Comparison of ENCODE assay signal across 8 mouse cellular contexts in genomic region chr11:96318368-96319070, GRCm38 (mm10). TPM values are rescaled to one million over a fixed set of nuclear protein-coding genes. Genes with fewer than 3 reads are reported as not detected.
DNase-seq lines count a peak whose midpoint lies in the region; ATAC-seq and TF ChIP-seq lines count a peak whose summit lies in the region.

No protein-coding gene starts in this region.

- TF ChIP-seq POLR2A in spleen, adult 2 months (IDR thresholded peaks at IDR 0.05; ENCODE audit: low read depth, low read length): peak; percentile 15; the same call in 1 of the 2 replicates

- H3K4me3 ChIP-seq in spleen, adult 2 months (ENCODE audit: extremely low read depth, insufficient read depth, insufficient read length): peak overlapping the region; percentile 63
- peak overlapping the region; percentile 24 for H3K4me3 ChIP-seq in forebrain, embryonic 11.5 days (ENCODE audit: low read depth, low read length)
- peak overlapping the region; percentile 47 for H3K4me3 ChIP-seq in hindbrain, embryonic 15.5 days
- H3K4me3 ChIP-seq in liver, embryonic 11.5 days (ENCODE audit: low read depth, low read length): peak overlapping the region; percentile 51
- no peak overlapping the region for H3K4me3 ChIP-seq in midbrain, postnatal 0 days (ENCODE audit: low read depth, low read length)

- no peak for ATAC-seq in forebrain, embryonic 11.5 days (replicated peaks; ENCODE audit: low FRiP score)
- peak; percentile 71 for ATAC-seq in hindbrain, embryonic 15.5 days (ENCODE audit: low FRiP score, low read depth)
- peak; percentile 31; the same call in 1 of the 2 replicates for ATAC-seq in liver, embryonic 11.5 days (replicated peaks; ENCODE audit: low FRiP score)
- no peak for ATAC-seq in midbrain, postnatal 0 days (ENCODE audit: low FRiP score)

- peaks cover 8% of the 10 kb centered on the region for H3K4me1 ChIP-seq in spleen, adult 2 months (ENCODE audit: control insufficient read depth, insufficient read depth, insufficient read length)
- H3K4me1 ChIP-seq in forebrain, embryonic 11.5 days (replicated peaks; ENCODE audit: control insufficient read depth, insufficient read depth, low read length): peaks cover 5% of the 10 kb centered on the region
- no peaks in the 10 kb centered on the region; the same call in 1 of the 2 replicates for H3K4me1 ChIP-seq in hindbrain, embryonic 15.5 days (replicated peaks)
- H3K4me1 ChIP-seq in liver, embryonic 11.5 days (replicated peaks; ENCODE audit: control insufficient read depth, insufficient read depth, low read length): peaks cover 8% of the 10 kb centered on the region; the same call in 1 of the 2 replicates
- H3K4me1 ChIP-seq in midbrain, postnatal 0 days (ENCODE audit: insufficient read depth, low read length): no peaks in the 10 kb centered on the region

- H3K27ac ChIP-seq in spleen, adult 2 months (ENCODE audit: insufficient read depth, low read length): peak overlapping the region; percentile 74
- no peak overlapping the region for H3K27ac ChIP-seq in forebrain, embryonic 11.5 days (ENCODE audit: low read depth, low read length)
- H3K27ac ChIP-seq in hindbrain, embryonic 15.5 days (replicated peaks): peak overlapping the region; percentile 96
- peak overlapping the region; percentile 83 for H3K27ac ChIP-seq in liver, embryonic 11.5 days (ENCODE audit: low read depth, low read length)
- no peak overlapping the region for H3K27ac ChIP-seq in midbrain, postnatal 0 days (ENCODE audit: low read depth, low read length)

- H3K9me3 ChIP-seq in forebrain, embryonic 11.5 days (ENCODE audit: control insufficient read depth, low read length): no peaks in the 10 kb centered on the region
- H3K9me3 ChIP-seq in hindbrain, embryonic 15.5 days: no peaks in the 10 kb centered on the region
- no peaks in the 10 kb centered on the region for H3K9me3 ChIP-seq in liver, embryonic 11.5 days (ENCODE audit: control insufficient read depth, low read length)
- H3K9me3 ChIP-seq in midbrain, postnatal 0 days (ENCODE audit: low read length): no peaks in the 10 kb centered on the region

- WGBS in spleen, adult 2 months: under 1% methylated on average over 45 of the region's 45 CpGs
- under 1% methylated on average over 35 of the region's 45 CpGs for WGBS in forebrain, embryonic 11.5 days
- WGBS in hindbrain, embryonic 15.5 days: under 1% methylated on average over 28 of the region's 45 CpGs
- under 1% methylated on average over 36 of the region's 45 CpGs for WGBS in liver, embryonic 11.5 days
- under 1% methylated on average over 45 of the region's 45 CpGs for WGBS in midbrain, postnatal 0 days

- no peak for TF ChIP-seq CTCF in spleen, adult 2 months (IDR thresholded peaks at IDR 0.05; ENCODE audit: extremely low read depth, insufficient read depth, insufficient read length, insufficient replicate concordance)
- no peak for TF ChIP-seq CTCF in midbrain, postnatal 0 days (IDR thresholded peaks at IDR 0.05)

- H3K9ac ChIP-seq in forebrain, embryonic 11.5 days (ENCODE audit: low read length): no peak overlapping the region
- H3K9ac ChIP-seq in hindbrain, embryonic 15.5 days: peak overlapping the region; percentile 65
- peak overlapping the region; percentile 67 for H3K9ac ChIP-seq in liver, embryonic 11.5 days (ENCODE audit: low read depth, low read length)
- H3K9ac ChIP-seq in midbrain, postnatal 0 days (replicated peaks; ENCODE audit: low read length, poor library complexity, severe bottlenecking): no peak overlapping the region

- peak overlapping the region; percentile 44; the same call in 1 of the 2 replicates for H3K4me2 ChIP-seq in forebrain, embryonic 11.5 days (ENCODE audit: low read depth, low read length, severe bottlenecking)
- peak overlapping the region; percentile 59 for H3K4me2 ChIP-seq in hindbrain, embryonic 15.5 days
- H3K4me2 ChIP-seq in liver, embryonic 11.5 days: peak overlapping the region; percentile 69
- H3K4me2 ChIP-seq in midbrain, postnatal 0 days (ENCODE audit: low read depth, low read length, poor library complexity, severe bottlenecking): peak overlapping the region; percentile 24

- peaks cover 13% of the 10 kb centered on the region for H3K27me3 ChIP-seq in spleen, adult 2 months (ENCODE audit: control insufficient read depth, insufficient read depth, low read length)
- H3K27me3 ChIP-seq in forebrain, embryonic 11.5 days (ENCODE audit: control insufficient read depth, insufficient read depth, low read length): peaks cover 100% of the 10 kb centered on the region
- peaks cover 56% of the 10 kb centered on the region for H3K27me3 ChIP-seq in hindbrain, embryonic 15.5 days
- H3K27me3 ChIP-seq in liver, embryonic 11.5 days (replicated peaks; ENCODE audit: control insufficient read depth, insufficient read depth, low read length): peaks cover 98% of the 10 kb centered on the region
- peaks cover 92% of the 10 kb centered on the region for H3K27me3 ChIP-seq in midbrain, postnatal 0 days (ENCODE audit: insufficient read depth, low read length)

- no peaks in the 10 kb centered on the region for H3K36me3 ChIP-seq in spleen, adult 2 months (ENCODE audit: control insufficient read depth, insufficient read depth, low read length)
- no peaks in the 10 kb centered on the region for H3K36me3 ChIP-seq in forebrain, embryonic 11.5 days (ENCODE audit: control insufficient read depth, insufficient read depth, low read length)
- H3K36me3 ChIP-seq in hindbrain, embryonic 15.5 days: no peaks in the 10 kb centered on the region
- H3K36me3 ChIP-seq in liver, embryonic 11.5 days (ENCODE audit: control insufficient read depth, insufficient read depth, low read length): no peaks in the 10 kb centered on the region
- no peaks in the 10 kb centered on the region for H3K36me3 ChIP-seq in midbrain, postnatal 0 days (ENCODE audit: insufficient read depth, low read length)

- peak; percentile 30 to 68 for DNase-seq in spleen, adult 2 months (ENCODE audit: low read depth in 1 of 2, low spot score in 2 of 2)
- no peak for DNase-seq in spleen, postnatal 4 days (ENCODE audit: low spot score in 2 of 2)
- no peak for DNase-seq in forebrain, embryonic 11.5 days (ENCODE audit: low spot score)
- DNase-seq in liver, embryonic 11.5 days (ENCODE audit: low spot score): no peak
- DNase-seq in midbrain, postnatal 0 days (ENCODE audit: low spot score): peak; percentile 81
- DNase-seq in left cerebral cortex, adult 11 months (ENCODE audit: low spot score): no peak
- no peak for DNase-seq in frontal cortex, postnatal 10 days (ENCODE audit: low spot score in 2 of 2)

RNA-seq across cellular contexts. Expression of gene Hoxb4, which starts 0.5 kb away (rescaled TPM):
- polyA plus RNA-seq in spleen, adult 2 months (2012; rRNA removed): 2.6 and 3.3 TPM in 2 replicates
- not detected in 2 replicates for polyA plus RNA-seq in forebrain, embryonic 11.5 days (2014; fragmentation: Nextera tagmentation; extraction: Ambion mirVana)
- 3.5 and 3.8 TPM in 2 replicates for polyA plus RNA-seq in hindbrain, embryonic 15.5 days (2015; fragmentation: Nextera tagmentation; extraction: Ambion mirVana)
- polyA plus RNA-seq in liver, embryonic 11.5 days (2014; fragmentation: Nextera tagmentation; extraction: Ambion mirVana): 0.71 and 1.1 TPM in 2 replicates
- total RNA-seq in midbrain, postnatal 0 days (2014; rRNA removed): 0.09 and 0.66 TPM in 2 replicates
- polyA plus RNA-seq in midbrain, postnatal 0 days (2015; fragmentation: Nextera tagmentation; extraction: Ambion mirVana): not detected in 2 replicates

RNA-seq across cellular contexts. Expression of gene Hoxb3, which starts 4.6 kb away (rescaled TPM):
- 2.0 and 2.6 TPM in 2 replicates for polyA plus RNA-seq in spleen, adult 2 months (2012; rRNA removed)
- not detected in 2 replicates for polyA plus RNA-seq in forebrain, embryonic 11.5 days (2014; fragmentation: Nextera tagmentation; extraction: Ambion mirVana)
- polyA plus RNA-seq in hindbrain, embryonic 15.5 days (2015; fragmentation: Nextera tagmentation; extraction: Ambion mirVana): 12.8 and 13.2 TPM in 2 replicates
- 0.97 and 1.3 TPM in 2 replicates for polyA plus RNA-seq in liver, embryonic 11.5 days (2014; fragmentation: Nextera tagmentation; extraction: Ambion mirVana)
- 0.94 and 9.2 TPM in 2 replicates for total RNA-seq in midbrain, postnatal 0 days (2014; rRNA removed)
- not detected in 2 replicates for polyA plus RNA-seq in midbrain, postnatal 0 days (2015; fragmentation: Nextera tagmentation; extraction: Ambion mirVana)

RNA-seq across cellular contexts. Expression of gene Hoxb5, which starts 15.4 kb away (rescaled TPM):
- 0.37 and 0.40 TPM in 2 replicates for polyA plus RNA-seq in spleen, adult 2 months (2012; rRNA removed)
- 0.21 TPM in 1 of 2 replicates, not detected in the other for polyA plus RNA-seq in forebrain, embryonic 11.5 days (2014; fragmentation: Nextera tagmentation; extraction: Ambion mirVana)
- 115 and 140 TPM in 2 replicates for polyA plus RNA-seq in hindbrain, embryonic 15.5 days (2015; fragmentation: Nextera tagmentation; extraction: Ambion mirVana)
- 3.7 and 4.5 TPM in 2 replicates for polyA plus RNA-seq in liver, embryonic 11.5 days (2014; fragmentation: Nextera tagmentation; extraction: Ambion mirVana)
- 1.5 TPM in 1 of 2 replicates, not detected in the other for total RNA-seq in midbrain, postnatal 0 days (2014; rRNA removed)
- not detected in 2 replicates for polyA plus RNA-seq in midbrain, postnatal 0 days (2015; fragmentation: Nextera tagmentation; extraction: Ambion mirVana)

RNA-seq across cellular contexts. Expression of gene Hoxb6, which starts 26.2 kb away (rescaled TPM):
- 1.2 and 1.3 TPM in 2 replicates for polyA plus RNA-seq in spleen, adult 2 months (2012; rRNA removed)
- polyA plus RNA-seq in forebrain, embryonic 11.5 days (2014; fragmentation: Nextera tagmentation; extraction: Ambion mirVana): not detected in 2 replicates
- 52.1 and 66.7 TPM in 2 replicates for polyA plus RNA-seq in hindbrain, embryonic 15.5 days (2015; fragmentation: Nextera tagmentation; extraction: Ambion mirVana)
- polyA plus RNA-seq in liver, embryonic 11.5 days (2014; fragmentation: Nextera tagmentation; extraction: Ambion mirVana): 1.9 and 2.4 TPM in 2 replicates
- total RNA-seq in midbrain, postnatal 0 days (2014; rRNA removed): 0.22 TPM in 1 of 2 replicates, not detected in the other
- not detected in 2 replicates for polyA plus RNA-seq in midbrain, postnatal 0 days (2015; fragmentation: Nextera tagmentation; extraction: Ambion mirVana)

RNA-seq across cellular contexts. Expression of gene Hoxb2, which starts 31.8 kb away (rescaled TPM):
- 1.9 and 2.4 TPM in 2 replicates for polyA plus RNA-seq in spleen, adult 2 months (2012; rRNA removed)
- 0.12 TPM in 1 of 2 replicates, not detected in the other for polyA plus RNA-seq in forebrain, embryonic 11.5 days (2014; fragmentation: Nextera tagmentation; extraction: Ambion mirVana)
- polyA plus RNA-seq in hindbrain, embryonic 15.5 days (2015; fragmentation: Nextera tagmentation; extraction: Ambion mirVana): 26.8 and 32.9 TPM in 2 replicates
- polyA plus RNA-seq in liver, embryonic 11.5 days (2014; fragmentation: Nextera tagmentation; extraction: Ambion mirVana): 11.2 and 11.3 TPM in 2 replicates
- 0.52 and 1.2 TPM in 2 replicates for total RNA-seq in midbrain, postnatal 0 days (2014; rRNA removed)
- polyA plus RNA-seq in midbrain, postnatal 0 days (2015; fragmentation: Nextera tagmentation; extraction: Ambion mirVana): not detected in 2 replicates

Comparison
In these comparisons a context has a peak if more than half of its experiments do, and no peak if none do; other contexts are left out.
1. DNase-seq: peak in spleen, adult 2 months (2 of 2) and midbrain, postnatal 0 days (single experiment); none in spleen, postnatal 4 days (0 of 2), forebrain, embryonic 11.5 days (single experiment), liver, embryonic 11.5 days (single experiment), left cerebral cortex, adult 11 months (single experiment) and frontal cortex, postnatal 10 days (0 of 2).
2. H3K27ac ChIP-seq: peak in spleen, adult 2 months (single experiment), hindbrain, embryonic 15.5 days (single experiment) and liver, embryonic 11.5 days (single experiment); none in forebrain, embryonic 11.5 days (single experiment) and midbrain, postnatal 0 days (single experiment).
3. ATAC-seq: peak in hindbrain, embryonic 15.5 days (single experiment) and liver, embryonic 11.5 days (single experiment); none in forebrain, embryonic 11.5 days (single experiment) and midbrain, postnatal 0 days (single experiment).
4. H3K9ac ChIP-seq: peak in hindbrain, embryonic 15.5 days (single experiment) and liver, embryonic 11.5 days (single experiment); none in forebrain, embryonic 11.5 days (single experiment) and midbrain, postnatal 0 days (single experiment).
5. RNA of gene Hoxb5, which starts 15.4 kb away (polyA plus RNA-seq): 115 to 140 TPM in hindbrain, embryonic 15.5 days; 3.7 to 4.5 TPM in liver, embryonic 11.5 days, 0.37 to 0.40 TPM in spleen, adult 2 months, 0.21 TPM in forebrain, embryonic 11.5 days and not detected in midbrain, postnatal 0 days; every median in the first group is over 10 times any median in the second.
6. Peak in every context shown above with its lines, with median percentiles within 50 percentile points of each other: H3K4me2 ChIP-seq.